Mouse (Mus musculus): ENCODE data around the gene Dennd4c.

GRCm38 (mm10) chr4:86887879-86888278 lies 139.5 kb downstream of the Dennd4c start:
- TF ChIP-seq CTCF (IDR thresholded peaks at IDR 0.05; ENCODE audit: insufficient read depth, low read depth, low read length): no peak
- TF ChIP-seq POLR2A (IDR thresholded peaks at IDR 0.05; ENCODE audit: insufficient read depth, low read depth, low read length): no peak

Measured in olfactory bulb, adult 2 months (tissue).